Mouse (Mus musculus): ENCODE data around the gene Polr3g.

GRCm38 (mm10) chr13:81689587-81689986, 21.2 kb downstream of the Polr3g start:
- no peak for TF ChIP-seq EP300 (IDR thresholded peaks at IDR 0.05)
- TF ChIP-seq CTCF (IDR thresholded peaks at IDR 0.05) = no peak

Measured in lung, postnatal 0 days (tissue).